Mouse (Mus musculus) heart, postnatal 10 days (tissue): ENCODE measurements around the gene Gpr19. TPM values are rescaled to one million over a fixed set of nuclear protein-coding genes. Genes with fewer than 3 reads are reported as not detected.

Experiments used
- total RNA-seq, 2 experiments: library from RNA; stranded (reverse); gene quantifications; 2 replicates each; pipeline ENCODE4 v1.2.3; 2021

Gene Gpr19
- total RNA-seq, 2 experiments from 2014 or later, result 4.3 to 4.8 TPM

Other genes with a start within 250 kb of the Gpr19 start
- gene Dusp16, start 106.0 kb downstream of the Gpr19 start, total RNA-seq, result 10 to 100 TPM; 22.4 to 24.9 TPM
- gene Crebl2, start 68.4 kb downstream of the Gpr19 start, total RNA-seq, result 1 to 10 TPM; 4.7 to 5.4 TPM
- gene Cdkn1b, start 21.8 kb upstream of the Gpr19 start, total RNA-seq, result 10 to 100 TPM; 45.1 to 53.5 TPM
- gene Apold1, start 83.1 kb upstream of the Gpr19 start, total RNA-seq, result 10 to 100 TPM; 15.9 to 24.3 TPM
- gene Ddx47, start 113.0 kb upstream of the Gpr19 start, total RNA-seq, result 10 to 100 TPM; 43.0 to 47.6 TPM
- 1 to 10 TPM; 2.5 to 4.0 TPM for gene Gprc5a, start 167.1 kb upstream of the Gpr19 start, total RNA-seq
- under 1 TPM in 1 of 2 experiments, not detected in 1; 0.25 TPM for gene Gprc5d, start 219.7 kb upstream of the Gpr19 start, total RNA-seq